16 mouse cellular contexts compared by ENCODE assay signal in genomic region chr5:53636795-53637194, GRCm38 (mm10).
"Had no signal": no experiment of that assay in that cellular context is flagged by ENCODE, and none has a peak within 500 bp of the region (broad histone marks: within the 10 kb centered on the region; RNA-seq: fewer than 3 reads in every experiment).

No protein-coding gene starts in this region.

- H3K9me3 ChIP-seq: limb, embryonic 15.5 days; midbrain, embryonic 13.5 days; neural tube, embryonic 12.5 days; stomach, embryonic 15.5 days had no signal

- H3K4me2 ChIP-seq: limb, embryonic 15.5 days; midbrain, embryonic 13.5 days; neural tube, embryonic 12.5 days; stomach, embryonic 15.5 days had no signal

- H3K36me3 ChIP-seq: limb, embryonic 15.5 days; neural tube, embryonic 12.5 days had no signal

- H3K27ac ChIP-seq: kidney, postnatal 0 days; limb, embryonic 15.5 days; midbrain, embryonic 13.5 days; neural tube, embryonic 12.5 days; stomach, embryonic 15.5 days had no signal

- H3K4me3 ChIP-seq: limb, embryonic 15.5 days; midbrain, embryonic 13.5 days; neural tube, embryonic 12.5 days; stomach, embryonic 15.5 days had no signal

- H3K4me1 ChIP-seq: limb, embryonic 15.5 days; midbrain, embryonic 13.5 days; neural tube, embryonic 12.5 days; stomach, embryonic 15.5 days had no signal

- H3K9ac ChIP-seq: limb, embryonic 15.5 days; midbrain, embryonic 13.5 days; neural tube, embryonic 12.5 days; stomach, embryonic 15.5 days had no signal

- ATAC-seq: intestine, embryonic 16.5 days; midbrain, embryonic 13.5 days had no signal

- H3K27me3 ChIP-seq: limb, embryonic 15.5 days; midbrain, embryonic 13.5 days; neural tube, embryonic 12.5 days; stomach, embryonic 15.5 days had no signal

- DNase-seq: kidney, adult 9 months; kidney, postnatal 36 days; layer of hippocampus, adult 9-11 months; layer of hippocampus, postnatal 36 days; lung, adult 18-20 months; lung, postnatal 36 days; retina, postnatal 1 day; right cerebral cortex, postnatal 4 days; spleen, adult 18-20 months; thymus, postnatal 14 days had no signal
